Mouse (Mus musculus) C2C12 (cell line): ENCODE measurements around the gene Fgf15.

Experiments
- CEBPB ChIP-seq: IDR thresholded peaks from one replicate; pipeline ENCODE4 v1.6.1; 2011; ENCODE audit warnings: low read depth, mild to moderate bottlenecking, control low read depth, moderate library complexity
- CTCF ChIP-seq: IDR thresholded peaks from one replicate; pipeline ENCODE4 v1.5.1; 2011; ENCODE audit not compliant: control insufficient read depth, insufficient read depth, insufficient read length
- FOSL1 ChIP-seq: IDR thresholded peaks from one replicate; pipeline ENCODE4 v1.8.0; 2011; ENCODE audit warnings: mild to moderate bottlenecking, low read length; ENCODE audit not compliant: poor library complexity, insufficient read depth, severe bottlenecking
- MAX ChIP-seq: IDR thresholded peaks from one replicate; pipeline ENCODE4 v1.6.1; 2011; ENCODE audit warnings: mild to moderate bottlenecking, control low read depth
- MYOD1 ChIP-seq: IDR thresholded peaks from one replicate; pipeline ENCODE4 v1.6.1; 2011; ENCODE audit warnings: low read depth; ENCODE audit not compliant: control insufficient read depth, insufficient read length
- MYOG ChIP-seq: IDR thresholded peaks from one replicate; pipeline ENCODE4 v1.6.1; 2011; ENCODE audit not compliant: control insufficient read depth, insufficient read length; ENCODE audit errors: extremely low read depth
- USF1 ChIP-seq: IDR thresholded peaks from one replicate; pipeline ENCODE4 v1.6.1; 2011; ENCODE audit warnings: low read depth, mild to moderate bottlenecking, control low read depth, moderate library complexity

DNA sequence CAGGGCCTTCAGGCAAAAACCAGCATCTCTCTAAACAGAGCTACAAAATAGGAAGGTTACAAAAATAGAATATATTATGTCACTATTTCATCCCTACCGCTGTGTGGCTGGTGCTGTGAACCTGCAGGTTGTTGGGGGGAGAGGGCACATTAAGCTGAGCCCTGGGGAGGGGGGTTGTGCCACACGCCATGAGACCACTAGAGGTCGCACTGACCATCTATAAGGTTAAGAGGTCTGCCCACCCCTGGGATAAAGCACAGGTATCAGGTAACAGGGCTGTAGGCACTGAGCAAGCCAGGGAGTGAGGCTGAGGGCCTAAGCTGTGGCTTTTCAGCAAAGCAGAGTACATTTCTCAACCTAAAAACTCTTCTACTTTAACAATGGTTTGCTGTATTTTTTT, 35.4 kb downstream of the Fgf15 start:
- TF ChIP-seq CTCF, result peak; percentile 25
- no peak for TF ChIP-seq MYOG
- no peak for TF ChIP-seq MYOD1
- TF ChIP-seq MAX, result no peak
- TF ChIP-seq USF1, result no peak
- no peak for TF ChIP-seq CEBPB
- TF ChIP-seq FOSL1, result no peak
